Mouse (Mus musculus) liver, postnatal 0 days (tissue): ENCODE results near the gene Rps6kl1.

ENCODE experiments used
- CTCF ChIP-seq: sonication (generic); IDR thresholded peaks from 2 replicates; pipeline ENCODE4 v1.5.1; 2016; ENCODE audit warnings: antibody characterized with exemption, low read depth
- EP300 ChIP-seq: IDR thresholded peaks from 2 replicates; pipeline ENCODE4 v1.6.1; 2016; ENCODE audit warnings: antibody characterized with exemption, low read depth, mild to moderate bottlenecking

DNA sequence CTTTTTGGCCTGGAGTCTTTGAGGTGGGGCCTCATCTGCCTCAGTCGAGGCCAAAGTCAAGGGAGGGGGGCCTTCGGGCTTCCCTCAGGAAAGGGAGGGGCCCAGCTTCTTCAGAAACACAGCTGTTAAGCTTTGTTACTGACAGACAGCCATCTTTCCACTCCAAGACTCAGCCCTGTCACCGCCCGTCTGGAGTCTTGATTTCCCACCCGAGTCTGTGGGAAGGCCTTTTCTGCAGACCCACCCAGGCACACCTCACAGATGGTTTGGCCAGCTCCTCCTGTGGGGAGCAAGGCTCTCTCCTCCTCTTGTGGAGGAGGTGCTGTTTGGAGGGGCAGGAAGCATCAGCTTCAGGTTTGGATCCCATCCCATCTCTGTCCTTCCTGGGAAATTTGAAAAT lies 8.5 kb upstream of the Rps6kl1 start:
- TF ChIP-seq CTCF (no peak), EP300 (no peak)
